Mouse (Mus musculus): ENCODE measurements at regions not wholly inside any gene's neighbourhood (a gene's known extent, or its start where the extent isn't known, plus 50 kb on each side); places are given as distances from the start of the nearest gene placed in this dataset.

DNA sequence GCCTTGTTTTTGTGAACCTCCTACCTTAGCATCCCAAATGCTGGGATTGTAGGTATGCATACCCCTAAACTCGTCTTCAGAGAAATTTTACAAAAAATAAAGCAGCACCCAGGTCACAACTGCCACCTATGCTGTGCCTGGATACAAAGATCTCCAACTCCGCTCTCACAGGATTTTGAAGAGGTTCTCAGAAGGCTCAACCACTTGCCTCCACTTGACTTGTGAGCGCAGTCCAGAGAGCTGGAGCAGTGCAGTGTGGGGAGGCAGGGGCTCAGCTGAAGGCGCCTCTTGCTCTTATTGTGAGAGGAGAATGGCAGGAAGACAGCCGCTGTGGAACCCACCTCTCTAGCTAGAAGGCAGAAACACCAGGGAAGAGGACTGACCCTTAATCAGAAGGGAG is 182.9 kb downstream of the Rap2a start:
- DNase-seq: no peak

DNA sequence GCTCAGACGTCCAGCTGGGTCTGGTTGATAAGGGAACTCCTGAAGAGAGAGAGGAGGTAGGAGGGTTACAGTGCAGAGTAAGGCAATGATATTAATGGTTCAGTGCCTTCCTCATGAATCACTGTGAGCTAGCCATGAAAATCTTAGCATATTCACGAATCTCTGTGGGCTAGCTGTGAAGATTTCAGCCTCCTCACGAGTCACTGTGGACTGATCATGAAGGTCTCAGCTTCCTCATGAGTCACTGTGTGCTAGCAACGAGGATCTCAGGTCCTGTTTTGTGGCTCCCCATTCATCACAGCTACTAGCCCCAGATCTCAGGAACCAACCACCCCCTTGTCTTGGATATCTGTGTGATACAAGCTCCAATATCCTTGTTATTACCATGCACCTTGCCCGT is 191.4 kb downstream of the Rap2a start:
- no peak for DNase-seq

DNA sequence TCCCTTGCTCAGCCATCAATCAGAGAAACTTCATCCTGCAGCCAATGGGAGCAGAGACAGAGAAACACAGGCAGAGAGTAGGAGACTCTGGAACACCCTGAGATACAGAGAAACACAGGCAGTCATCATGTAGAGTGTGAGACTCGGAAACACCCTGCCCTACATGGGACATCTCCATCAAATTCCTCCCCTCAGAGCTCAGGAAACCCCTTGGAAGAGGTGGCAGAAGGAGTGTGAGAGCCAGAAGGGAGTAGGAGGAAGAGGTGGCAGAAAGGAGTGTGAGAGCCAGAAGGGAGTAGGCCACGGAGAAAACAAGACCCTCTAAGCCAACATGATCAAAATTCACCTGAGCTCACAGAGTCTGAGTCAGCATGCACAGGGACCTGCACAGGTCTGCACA is 197.5 kb downstream of the Rap2a start:
- DNase-seq: no peak

DNA sequence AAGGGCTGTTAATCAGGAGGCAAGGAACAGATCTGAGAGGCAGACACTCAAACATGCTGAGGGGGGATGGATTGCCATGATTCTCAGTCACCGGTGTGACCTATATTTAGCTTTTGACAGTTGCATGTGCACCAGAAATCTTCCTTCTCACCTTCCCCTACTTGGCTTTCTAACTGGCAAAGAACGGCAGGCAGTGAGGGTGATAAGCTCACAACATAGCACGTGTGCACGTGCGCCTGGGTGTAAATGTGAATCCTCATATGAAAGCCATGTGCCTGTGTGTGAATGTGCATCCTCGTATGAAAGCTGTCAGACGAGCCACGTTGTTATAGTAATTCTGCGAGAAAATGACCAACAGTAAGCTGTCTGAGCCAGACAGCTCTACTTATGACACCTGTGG is 200.3 kb downstream of the Rap2a start:
- no peak for DNase-seq

DNA sequence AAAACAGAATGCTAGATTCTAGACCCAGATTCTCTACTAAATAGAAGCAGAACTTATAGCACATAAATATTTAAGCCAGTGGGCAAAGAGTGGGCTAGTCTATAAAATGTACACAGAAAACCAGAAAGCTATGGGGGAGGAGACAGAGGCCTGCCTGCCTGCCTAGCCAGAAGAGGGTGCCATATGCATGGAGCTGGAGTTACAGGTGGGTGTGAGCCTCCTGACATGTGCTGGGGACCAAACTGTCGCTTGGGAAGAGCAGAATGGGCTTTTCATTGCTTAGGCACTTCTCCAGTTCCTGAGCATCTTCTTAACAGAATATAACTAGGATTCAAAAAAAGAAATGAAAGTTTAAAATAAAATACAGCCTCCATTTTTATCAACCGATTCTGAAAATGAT is 200.8 kb downstream of the Rap2a start:
- no peak for DNase-seq

DNA sequence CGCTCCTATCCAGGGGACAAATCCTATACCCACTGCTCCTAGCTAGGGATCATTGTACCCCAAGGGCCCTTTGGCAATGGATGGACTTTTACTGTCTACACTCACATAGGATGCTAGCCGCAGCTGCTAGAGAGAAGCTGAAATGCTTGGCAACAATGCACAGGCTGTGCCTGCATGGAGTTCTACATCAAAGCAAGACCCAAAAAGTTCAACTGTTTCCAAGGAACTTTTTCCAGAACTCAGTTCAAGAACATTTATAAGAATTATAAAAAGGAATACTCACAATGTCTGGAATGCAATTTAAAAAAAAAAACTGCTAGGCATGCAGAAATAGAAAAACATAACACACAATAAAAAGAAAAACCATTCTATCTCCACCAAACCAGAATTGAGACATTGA is 202.0 kb downstream of the Rap2a start:
- DNase-seq: no peak

DNA sequence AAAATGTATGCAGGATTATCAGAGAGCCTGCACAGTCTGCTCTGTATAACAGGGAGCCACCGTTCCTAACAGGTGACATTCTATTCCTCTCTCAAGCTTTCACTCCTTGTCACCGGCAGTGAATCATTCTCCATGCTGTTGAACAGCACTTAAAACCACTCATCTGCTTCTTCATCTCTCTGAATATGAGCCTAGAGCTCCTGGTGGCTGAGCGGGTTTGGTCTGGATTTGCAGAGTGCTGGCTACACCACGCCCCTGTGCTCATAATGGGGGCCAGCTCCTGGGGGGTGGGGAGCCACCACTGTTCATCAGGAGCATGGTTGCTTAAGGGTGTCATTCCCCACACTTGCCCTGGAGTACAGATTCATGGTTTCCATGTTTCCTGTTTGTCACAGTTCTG is 207.0 kb downstream of the Rap2a start:
- DNase-seq: no peak

DNA sequence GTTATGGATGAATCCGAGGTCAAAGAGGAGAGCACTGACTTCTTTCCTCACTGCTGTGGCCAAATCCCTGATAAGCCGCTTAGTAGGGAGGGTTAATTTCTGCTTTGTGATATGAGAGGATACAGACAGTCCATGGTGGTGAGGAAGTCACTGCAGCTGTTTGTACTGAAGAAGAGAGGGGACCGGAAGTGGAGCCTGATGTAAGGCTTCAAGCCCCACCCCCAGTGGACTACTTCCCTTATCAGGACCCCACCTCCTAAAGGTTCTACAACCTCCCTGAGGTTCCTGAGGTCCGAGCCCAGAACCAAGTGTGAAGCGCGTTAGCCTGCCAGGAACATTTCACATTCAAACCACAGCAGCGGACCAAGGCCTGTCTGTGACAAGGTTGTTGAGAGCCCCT is 207.6 kb downstream of the Rap2a start:
- DNase-seq: no peak

DNA sequence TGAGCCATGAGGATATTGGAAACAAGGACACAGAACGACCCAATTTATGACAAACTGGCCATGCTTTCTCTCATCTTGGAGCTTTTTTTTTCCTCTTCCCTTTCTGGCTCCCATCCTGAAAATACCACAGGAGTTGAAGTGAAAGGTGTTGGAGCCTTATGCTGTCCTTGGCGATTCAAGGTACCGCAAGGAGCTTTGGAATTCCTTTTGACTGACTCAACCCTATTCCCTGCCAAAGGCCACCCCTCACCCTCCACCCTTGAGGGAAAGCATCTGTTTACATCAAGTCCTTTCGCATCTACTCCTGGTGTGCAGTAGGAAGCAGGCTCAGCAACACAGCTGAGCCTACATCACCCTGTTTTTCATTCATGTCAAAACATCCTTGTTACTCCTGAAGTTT is 208.5 kb downstream of the Rap2a start:
- DNase-seq: no peak

DNA sequence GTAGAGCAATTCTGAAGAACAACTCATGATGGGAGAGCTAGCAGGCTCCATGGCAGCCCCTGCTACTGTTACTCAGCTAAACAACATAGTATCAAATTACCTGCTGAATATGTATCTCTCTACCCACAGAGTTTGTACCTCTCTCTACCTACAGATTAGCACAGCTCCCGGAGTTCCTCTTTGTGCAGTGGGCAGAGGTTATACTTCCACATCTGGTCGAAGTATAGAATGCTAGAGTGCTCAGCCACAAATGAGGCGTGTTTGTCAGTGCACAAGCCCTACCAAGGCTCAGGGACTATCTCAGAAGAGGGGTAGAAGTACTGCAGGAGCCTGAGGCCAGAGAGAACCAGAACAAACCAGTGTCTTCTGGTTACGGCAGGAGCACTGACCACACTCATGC is 211.6 kb upstream of the Ipo5 start:
- DNase-seq: no peak

DNA sequence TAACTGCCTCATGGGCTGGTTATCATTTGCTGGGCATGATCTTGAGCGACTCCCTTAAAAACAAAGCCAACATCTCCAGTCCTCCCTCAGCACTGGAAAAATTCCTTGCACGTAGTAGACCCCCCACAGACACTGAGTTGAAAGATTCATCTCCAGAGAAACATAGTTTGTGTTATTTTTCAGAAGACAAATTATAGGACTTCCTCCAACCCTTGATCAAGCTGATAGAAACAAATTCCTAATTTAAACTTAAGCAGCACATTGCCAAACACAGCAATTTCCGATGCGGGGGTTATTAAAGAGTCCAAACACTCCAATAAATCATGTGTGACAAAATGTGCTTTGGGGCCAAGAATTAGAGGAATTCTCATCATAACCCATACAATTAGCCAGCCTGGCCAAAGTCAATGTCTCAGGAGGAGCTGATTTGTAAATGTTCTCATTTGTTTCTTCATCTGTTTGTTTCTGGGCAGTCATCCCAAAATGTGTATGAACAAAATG is 205.7 kb upstream of the Ipo5 start:
- peak; percentile 29 to 45 for DNase-seq

DNA sequence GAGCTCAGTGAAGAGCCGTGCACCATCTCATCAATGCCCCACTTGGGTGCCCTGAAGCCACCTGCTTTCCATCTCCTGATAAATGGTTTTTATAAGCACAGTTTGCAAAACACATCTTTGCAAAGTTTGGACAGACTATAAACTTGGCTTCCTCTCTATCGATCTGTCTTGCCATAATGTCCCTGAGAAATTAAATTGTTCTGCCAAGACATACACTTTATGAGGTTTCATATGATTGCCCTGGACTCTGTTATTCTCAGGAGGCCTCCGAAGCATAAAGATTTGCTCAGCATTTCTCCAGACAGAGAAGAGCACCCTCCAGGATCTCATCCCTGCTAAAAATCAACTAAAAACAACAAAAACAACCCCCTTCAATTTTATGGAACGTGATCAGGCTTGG is 200.2 kb upstream of the Ipo5 start:
- no peak for DNase-seq

DNA sequence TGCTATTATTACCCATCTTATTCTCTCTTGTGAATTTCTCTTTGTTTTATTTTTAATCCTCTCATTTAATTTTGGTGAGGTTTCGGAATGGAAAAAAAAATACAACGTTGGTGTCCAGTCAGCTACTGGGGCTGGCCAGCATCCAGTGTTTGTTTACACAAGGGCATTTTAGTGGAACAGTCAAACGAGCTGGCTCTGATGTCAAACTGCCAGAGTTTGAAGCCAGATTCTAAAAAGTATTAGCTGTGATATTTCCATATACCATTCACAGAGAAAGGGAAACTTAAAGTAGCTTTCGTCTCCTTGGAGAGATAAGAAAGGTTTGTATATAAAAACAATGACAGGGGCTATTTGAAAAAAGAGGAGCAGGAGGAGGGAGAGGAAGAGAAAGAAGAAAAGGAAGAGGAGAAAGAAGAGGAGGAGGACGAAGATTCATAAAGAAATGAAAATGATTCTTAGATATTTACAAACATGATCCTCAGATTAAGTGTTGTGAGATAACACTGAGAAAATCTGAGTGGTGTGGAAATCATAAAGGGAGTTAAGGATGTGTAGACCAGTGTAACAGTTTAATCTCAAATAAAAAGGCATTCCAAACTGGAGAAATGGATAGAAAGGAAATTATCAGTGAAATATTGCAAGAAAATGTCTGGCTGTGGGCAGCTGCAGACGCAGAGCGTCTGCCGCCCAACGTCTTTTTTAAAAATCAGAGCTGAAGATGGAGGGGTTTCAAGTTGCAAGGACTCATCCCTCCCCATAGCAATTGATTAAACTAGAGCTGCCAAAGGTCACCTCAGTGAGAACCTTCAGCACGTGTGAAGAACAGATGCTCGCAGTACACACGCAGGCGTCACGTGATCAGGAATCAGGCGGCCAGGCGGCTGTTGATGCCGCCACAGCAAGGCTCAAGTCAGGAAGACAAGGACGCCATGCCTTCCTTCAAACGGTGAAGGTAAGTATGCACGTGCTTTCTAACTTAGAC is 190.3 kb upstream of the Ipo5 start:
- DNase-seq: peak in 1 of 2 experiments; percentile 48

DNA sequence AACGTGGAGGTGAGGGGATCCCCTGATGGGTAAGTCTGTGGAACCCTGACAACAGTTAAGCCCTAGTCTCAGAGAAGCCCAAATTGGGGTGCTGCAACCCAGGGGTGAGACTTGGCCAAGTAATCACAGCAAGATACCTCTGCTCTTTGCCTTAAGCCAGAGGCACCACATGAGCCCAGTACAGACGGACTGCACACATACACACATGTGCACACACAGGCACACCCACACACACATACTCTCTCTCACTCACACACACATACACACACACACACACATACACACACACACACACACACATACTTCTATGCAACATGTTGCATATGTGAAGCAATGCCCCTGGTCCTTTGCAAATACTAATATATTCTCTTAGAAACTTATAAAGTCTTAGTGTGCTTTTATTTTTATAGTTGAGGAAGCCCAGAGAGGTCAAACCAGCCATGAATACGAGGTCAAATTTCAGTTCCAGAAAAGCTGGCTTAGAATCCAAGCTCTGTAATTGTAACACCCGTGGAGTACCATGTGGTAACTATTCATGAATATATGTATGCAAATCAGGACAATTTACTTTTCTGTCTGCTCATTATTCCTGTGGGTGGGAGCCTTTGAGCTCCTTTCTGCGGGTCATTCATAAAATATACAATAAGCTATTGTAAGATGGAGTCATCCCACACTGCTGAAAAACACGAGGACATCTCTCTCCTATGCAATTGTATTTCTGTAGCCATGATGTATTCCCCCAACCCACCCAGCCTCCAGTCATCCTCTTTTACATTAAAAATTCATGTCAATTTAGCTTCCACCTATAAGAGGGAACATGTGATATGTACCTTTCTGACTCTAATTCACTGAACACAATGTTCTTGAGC is 189.2 kb upstream of the Ipo5 start:
- no peak for DNase-seq

DNA sequence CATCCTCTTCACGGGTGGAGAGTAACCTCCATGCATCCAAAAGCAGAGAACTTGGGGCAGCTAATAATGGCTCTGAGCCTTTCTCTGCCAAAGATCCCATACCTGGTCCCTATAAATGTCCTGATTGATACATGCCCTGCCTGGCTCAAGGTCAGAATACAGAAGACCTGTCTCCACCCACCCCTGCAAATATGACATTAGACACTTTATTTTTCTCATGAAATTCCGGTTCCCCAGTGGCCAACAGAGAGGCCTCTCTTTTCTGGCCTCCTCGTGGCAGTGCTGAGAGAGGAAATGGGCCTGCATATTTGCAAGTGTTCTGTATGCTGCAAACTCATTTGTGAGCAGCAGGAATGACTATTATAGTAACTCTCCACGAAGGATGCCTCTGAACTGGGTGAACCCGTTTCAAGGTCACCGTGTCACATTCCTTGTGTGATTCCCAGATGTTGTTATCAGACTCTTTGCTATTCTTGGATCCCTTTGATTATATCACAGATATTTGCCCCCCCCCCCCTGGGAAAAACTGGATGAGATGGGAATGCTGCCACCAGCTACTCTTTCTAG is 188.4 kb upstream of the Ipo5 start:
- DNase-seq: peak; percentile 24 to 43

DNA sequence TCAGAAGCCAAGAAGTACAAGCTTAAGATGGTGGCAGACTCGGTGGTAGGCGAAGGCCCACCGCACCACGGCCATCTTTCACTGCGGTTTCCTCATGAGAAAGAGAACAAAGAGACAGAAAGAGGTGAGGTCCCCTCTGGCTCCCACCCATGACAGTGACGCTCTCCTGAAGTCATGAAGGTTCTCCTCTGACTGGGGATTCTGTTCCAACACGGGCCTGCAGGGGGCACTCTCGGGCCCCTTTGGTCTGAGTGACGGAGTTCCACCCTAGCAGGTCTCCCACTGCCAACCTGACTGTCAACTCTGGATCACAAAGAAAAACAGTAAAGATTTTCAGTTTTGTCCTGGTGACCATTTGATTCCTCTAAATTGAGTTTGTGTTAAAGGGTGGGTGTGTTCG is 182.9 kb upstream of the Ipo5 start:
- no peak for DNase-seq

DNA sequence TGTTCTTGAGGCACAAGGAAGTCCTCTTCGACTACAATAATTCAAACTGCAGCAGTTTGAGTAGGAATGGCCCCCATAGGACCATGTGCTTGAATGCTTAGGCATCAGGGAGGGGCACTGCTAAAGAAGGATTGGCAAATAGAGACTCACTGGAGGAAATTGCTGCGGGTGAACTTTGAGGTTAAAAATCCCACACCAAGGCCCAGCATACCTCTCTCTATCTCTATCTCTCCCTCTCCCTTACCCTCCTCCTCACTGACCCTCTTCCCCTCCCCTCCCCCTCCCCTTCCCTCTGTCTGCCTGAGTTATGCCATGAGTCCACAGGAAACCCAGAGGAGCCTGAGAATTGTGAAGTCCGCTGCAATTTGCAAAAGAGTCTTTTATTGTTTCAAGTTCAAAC is 180.8 kb upstream of the Ipo5 start:
- DNase-seq: no peak

DNA sequence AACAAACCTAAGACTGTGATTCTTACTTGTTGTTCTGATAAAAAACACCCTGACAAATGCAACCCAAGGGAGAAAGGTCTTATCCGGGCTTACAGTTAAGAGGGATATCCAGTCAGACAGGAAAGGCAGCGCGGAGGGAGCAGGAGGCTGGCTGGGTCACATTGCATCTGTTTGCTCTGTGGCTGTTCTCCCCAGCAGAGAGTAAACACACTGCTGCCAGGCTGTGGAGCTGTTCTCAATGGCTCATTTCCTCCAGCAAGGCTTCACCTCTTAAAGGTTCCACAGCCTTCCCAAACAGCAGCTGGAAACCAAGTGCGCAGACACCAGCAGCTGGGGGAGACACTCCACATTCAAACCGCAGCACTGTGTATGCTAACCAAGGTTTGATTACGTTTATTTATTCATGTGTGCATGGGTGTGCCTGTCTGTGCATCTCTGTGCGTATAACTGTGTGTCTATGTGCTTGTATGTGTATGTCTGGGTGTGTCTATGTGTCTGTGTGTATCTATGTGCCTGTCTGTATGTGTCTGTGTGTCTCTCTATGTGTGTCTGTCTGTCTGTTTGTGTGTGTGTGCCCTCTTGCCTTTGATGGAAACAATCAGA is 179.2 kb upstream of the Ipo5 start:
- DNase-seq: no peak

DNA sequence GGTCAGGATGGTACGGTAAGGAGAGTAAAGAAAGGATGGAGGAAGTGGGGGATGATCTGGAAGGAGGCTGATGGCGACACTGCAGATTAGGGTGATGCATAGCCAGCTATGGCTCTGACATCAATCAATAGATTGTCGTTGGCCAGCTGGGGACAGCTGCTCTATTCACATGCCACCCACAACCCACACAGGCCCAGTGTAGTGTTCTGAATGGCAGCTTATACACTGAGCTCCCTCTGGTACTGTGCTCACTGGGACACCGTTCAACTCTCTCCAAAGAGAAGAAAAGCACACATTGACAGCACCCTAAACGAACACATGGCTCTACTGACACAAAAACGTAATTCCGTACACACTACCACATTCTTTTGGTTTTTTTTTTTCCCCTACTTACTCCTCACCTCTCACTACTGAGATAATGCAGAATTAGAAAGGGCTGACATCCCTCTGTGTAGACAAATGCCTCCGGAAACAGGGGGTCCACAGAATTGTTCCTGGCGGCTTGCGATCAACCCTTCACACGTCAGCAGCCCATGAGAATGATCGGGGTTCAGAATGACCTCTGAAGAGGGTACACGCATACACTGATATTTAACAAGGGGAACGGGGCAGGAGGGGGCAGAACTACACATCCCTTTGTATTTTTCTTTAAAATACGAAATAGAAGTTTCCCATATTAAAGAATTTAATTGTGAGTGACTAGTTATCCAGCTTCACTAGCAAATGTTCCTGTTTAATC is 178.5 kb upstream of the Ipo5 start:
- DNase-seq: no peak

DNA sequence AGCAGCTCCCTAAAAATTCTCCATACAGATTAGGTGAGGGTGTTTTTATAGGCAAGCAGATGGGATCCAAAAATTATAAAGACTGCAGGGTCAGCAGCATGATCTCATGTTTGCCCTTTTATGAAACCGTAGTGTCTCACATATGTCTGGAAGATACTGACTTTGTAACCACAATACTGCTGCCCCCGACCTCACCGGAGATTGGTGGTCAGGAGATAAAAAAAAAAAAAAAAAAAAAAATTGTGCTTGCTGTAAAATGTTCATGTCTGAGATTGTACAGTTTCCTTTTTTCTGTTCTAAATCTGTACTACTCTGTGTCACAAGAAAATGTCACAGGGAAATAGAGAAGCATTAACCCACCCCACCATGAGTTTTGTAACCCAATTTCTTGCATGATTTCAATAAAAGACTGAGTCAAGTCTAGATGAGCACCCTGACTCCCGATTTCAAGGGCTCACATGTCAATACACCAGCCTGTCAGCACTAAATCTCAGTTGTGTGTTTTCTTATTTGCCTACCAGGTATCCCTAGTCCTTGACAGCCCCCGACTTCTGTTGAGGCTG is 169.5 kb upstream of the Ipo5 start:
- DNase-seq: no peak

DNA sequence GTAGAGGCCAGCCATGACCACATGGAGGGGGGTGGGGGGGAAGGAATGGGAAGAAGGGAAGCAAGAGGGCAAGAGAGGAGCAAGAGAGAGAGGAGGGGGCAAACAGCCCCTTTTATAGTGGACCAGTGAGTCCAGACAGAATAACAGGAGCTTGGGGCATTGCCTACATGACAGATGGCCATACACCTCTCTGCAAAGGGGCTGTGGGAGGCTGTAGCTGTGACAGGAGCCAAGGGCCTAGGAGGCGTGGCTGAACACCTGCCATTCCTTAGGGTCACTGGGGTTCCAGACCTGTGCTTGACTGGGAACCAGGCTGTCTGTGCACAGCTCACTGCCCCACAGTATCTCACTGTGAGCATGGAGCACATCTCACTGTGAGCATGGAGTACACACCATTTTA is 157.0 kb upstream of the Ipo5 start:
- DNase-seq: no peak

DNA sequence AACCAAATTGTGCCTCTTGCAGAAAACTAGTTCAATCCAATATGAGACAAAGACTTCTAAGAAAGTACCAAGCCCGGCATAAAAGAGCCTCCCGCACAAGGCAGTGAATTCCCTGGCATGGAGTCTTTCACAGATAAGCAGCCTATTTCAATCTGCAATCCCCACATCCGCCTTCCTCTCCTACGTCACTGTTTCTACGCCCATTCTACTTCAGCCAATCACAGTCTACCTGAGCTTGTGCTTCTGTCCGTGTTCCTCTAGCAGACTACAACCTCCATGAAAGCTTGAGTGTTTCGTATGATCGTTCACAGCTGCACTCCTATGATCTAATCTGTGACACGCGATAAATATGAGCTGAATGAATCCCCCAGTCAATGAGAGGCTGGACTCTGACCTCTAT is 155.6 kb upstream of the Ipo5 start:
- no peak for DNase-seq
